Mouse (Mus musculus) heart, embryonic 12.5 days (tissue): ENCODE measurements around the gene Aifm1. TPM values are rescaled to one million over a fixed set of nuclear protein-coding genes. Genes with fewer than 3 reads are reported as not detected.

Experiments used
- ATAC-seq: fragments of 200-750 bp; cut with Nextera tagmentation; 2 replicates; pipeline ENCODE4 v1.8.0; 2017; ENCODE audit warnings: moderate TSS enrichment, moderate library complexity; ENCODE audit not compliant: insufficient number of reproducible peaks, low FRiP score
- H3K27ac ChIP-seq: fragments of 300-500 bp; sonication (generic); 2 replicates; pipeline ENCODE4 v1.5.1; 2016; ENCODE audit warnings: mild to moderate bottlenecking, moderate library complexity; ENCODE audit not compliant: poor library complexity, severe bottlenecking
- H3K27me3 ChIP-seq: fragments of 300-500 bp; sonication (generic); replicated peaks from 2 replicates; pipeline ENCODE4 v1.6.1; 2016; ENCODE audit warnings: mild to moderate bottlenecking, moderate library complexity
- H3K36me3 ChIP-seq: fragments of 300-500 bp; sonication (generic); 2 replicates; pipeline ENCODE4 v1.6.1; 2016; ENCODE audit warnings: mild to moderate bottlenecking, moderate library complexity
- H3K4me1 ChIP-seq: fragments of 300-500 bp; sonication (generic); replicated peaks from 2 replicates; pipeline ENCODE4 v1.6.1; 2016; ENCODE audit warnings: mild to moderate bottlenecking
- H3K4me2 ChIP-seq: fragments of 300-500 bp; sonication (generic); 2 replicates; pipeline ENCODE4 v1.6.1; 2016; ENCODE audit warnings: mild to moderate bottlenecking, moderate library complexity
- H3K4me3 ChIP-seq: fragments of 300-500 bp; sonication (generic); 2 replicates; pipeline ENCODE4 v1.5.1; 2016; ENCODE audit warnings: mild to moderate bottlenecking
- H3K9ac ChIP-seq: fragments of 300-500 bp; sonication (generic); 2 replicates; pipeline ENCODE4 v1.6.1; 2016; ENCODE audit warnings: mild to moderate bottlenecking, moderate library complexity
- H3K9me3 ChIP-seq: fragments of 300-500 bp; sonication (generic); replicated peaks from 2 replicates; pipeline ENCODE4 v1.6.1; 2016; ENCODE audit warnings: mild to moderate bottlenecking, moderate library complexity
- WGBS: fragments of 180-500 bp; shearing (Covaris S2); methylation state at CpG from one replicate; pipeline ENCODE4 v1.1.7; 2016; 5-methylcytosine and 5-hydroxymethylcytosine counted together
- polyA plus RNA-seq: library from polyadenylated mRNA; unstranded; fragments of >200 nt; fragmentation: Nextera tagmentation; extraction: Ambion mirVana; gene quantifications from 2 replicates; pipeline ENCODE4 v1.2.1, GENCODE M21; 2016

The Aifm1 gene
- polyA plus RNA-seq, 1 experiment from 2014 or later = 111 TPM

DNA sequence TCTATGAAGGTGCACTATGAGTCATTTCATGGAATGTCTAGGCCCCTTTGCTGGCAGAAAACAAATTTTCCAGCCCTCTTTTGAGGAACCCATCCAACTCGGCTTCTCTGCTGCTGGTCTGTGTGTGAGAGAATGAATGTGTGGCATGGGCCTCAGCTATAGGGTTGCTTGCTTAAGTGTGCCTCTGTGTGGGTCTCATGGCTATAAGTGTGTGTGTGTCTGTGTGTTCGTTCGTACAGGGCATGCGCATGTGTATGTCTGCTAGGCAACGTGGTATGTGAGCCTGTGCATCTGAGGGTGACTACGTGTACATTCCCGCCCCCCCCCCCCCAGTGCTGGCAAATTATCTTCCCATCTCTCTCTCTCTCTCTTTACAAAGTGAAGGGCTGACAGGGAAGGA lies 52.9 kb downstream of the Aifm1 start:
- H3K4me1 ChIP-seq = peaks cover 26% of the 10 kb centered on the region
- no peaks in the 10 kb centered on the region for H3K9me3 ChIP-seq
- H3K9ac ChIP-seq = no peak overlapping the region
- H3K4me2 ChIP-seq = no peak overlapping the region
- H3K36me3 ChIP-seq = no peaks in the 10 kb centered on the region
- 62% methylated on average over 7 of the region's 7 CpGs for WGBS
- H3K27ac ChIP-seq = no peak overlapping the region
- ATAC-seq = no peak
- H3K27me3 ChIP-seq = no peaks in the 10 kb centered on the region; the same call in 1 of the 2 replicates
- H3K4me3 ChIP-seq = no peak overlapping the region

DNA sequence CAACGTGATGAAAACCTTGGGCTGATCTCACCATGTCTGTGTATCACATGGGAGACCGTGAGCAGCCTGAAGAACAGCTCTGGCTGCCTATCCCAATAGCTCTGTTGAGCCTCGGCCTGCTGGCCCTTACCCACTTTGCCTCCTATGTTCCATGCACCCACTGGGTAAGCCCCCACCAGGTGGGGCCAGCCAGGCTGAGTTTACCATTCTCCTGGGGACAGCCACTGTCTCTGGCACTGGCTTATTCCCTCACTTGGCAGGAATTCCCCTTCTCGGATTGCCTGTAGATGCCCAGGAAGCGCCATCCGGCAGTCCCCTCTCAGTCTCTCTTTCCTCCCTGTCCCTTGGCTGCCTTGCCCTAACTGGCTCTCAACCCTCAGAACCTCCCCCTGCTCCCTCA lies 56.4 kb downstream of the Aifm1 start:
- 0 out of 2 replicates have a peak overlapping the region, but pooled peaks have one; percentile 16 for H3K27ac ChIP-seq
- H3K27me3 ChIP-seq = peaks cover 14% of the 10 kb centered on the region
- H3K4me3 ChIP-seq = no peak overlapping the region
- H3K4me2 ChIP-seq = no peak overlapping the region
- WGBS = 47% methylated on average over 6 of the region's 6 CpGs
- H3K36me3 ChIP-seq = no peaks in the 10 kb centered on the region
- H3K9me3 ChIP-seq = no peaks in the 10 kb centered on the region
- H3K9ac ChIP-seq = no peak overlapping the region
- ATAC-seq = no peak
- H3K4me1 ChIP-seq = peaks cover 29% of the 10 kb centered on the region

DNA sequence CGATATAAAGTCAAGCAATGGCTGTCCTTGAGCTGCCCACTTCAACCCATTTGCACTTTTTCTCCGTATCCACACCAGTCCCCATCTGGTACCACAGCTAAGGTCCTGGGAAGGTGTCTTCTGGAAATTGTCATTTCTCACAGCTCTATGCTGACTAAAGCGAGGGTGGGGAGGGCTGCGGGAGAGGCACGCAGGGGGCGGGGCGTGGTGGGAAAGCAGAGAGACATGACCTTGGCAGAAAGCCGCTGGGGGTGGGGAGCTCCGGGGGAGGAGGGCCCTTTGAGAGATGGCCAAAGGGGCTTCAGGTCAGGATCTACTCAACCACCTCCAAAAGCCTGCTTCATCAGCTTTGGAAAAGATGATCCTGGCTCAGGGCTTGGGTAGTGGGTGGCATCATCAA lies 58.3 kb downstream of the Aifm1 start:
- Histone ChIP-seq H3K36me3 (no peaks in the 10 kb centered on the region), H3K9ac (peak overlapping the region; percentile 95; the same call in 1 of the 2 replicates), H3K27me3 (peaks cover 14% of the 10 kb centered on the region), H3K9me3 (no peaks in the 10 kb centered on the region), H3K27ac (peak overlapping the region; percentile 88), H3K4me3 (peak overlapping the region; percentile 74), H3K4me2 (peak overlapping the region; percentile 78), H3K4me1 (peaks cover 36% of the 10 kb centered on the region)
- 26% methylated on average over 9 of the region's 9 CpGs for WGBS
- ATAC-seq = peak; percentile 14; the same call in 1 of the 2 replicates

GRCm38 (mm10) chrX:48454495-48454878 lies 58.9 kb downstream of the Aifm1 start:
- H3K36me3 ChIP-seq = no peaks in the 10 kb centered on the region
- H3K27me3 ChIP-seq = peaks cover 14% of the 10 kb centered on the region
- peak; percentile 54; the same call in 1 of the 2 replicates for ATAC-seq
- H3K4me3 ChIP-seq = peak overlapping the region; percentile 74
- peak overlapping the region; percentile 88 for H3K27ac ChIP-seq
- H3K9me3 ChIP-seq = no peaks in the 10 kb centered on the region
- 21% methylated on average over 20 of the region's 21 CpGs for WGBS
- H3K9ac ChIP-seq = peak overlapping the region; percentile 95
- H3K4me1 ChIP-seq = peaks cover 40% of the 10 kb centered on the region
- H3K4me2 ChIP-seq = peak overlapping the region; percentile 78

DNA sequence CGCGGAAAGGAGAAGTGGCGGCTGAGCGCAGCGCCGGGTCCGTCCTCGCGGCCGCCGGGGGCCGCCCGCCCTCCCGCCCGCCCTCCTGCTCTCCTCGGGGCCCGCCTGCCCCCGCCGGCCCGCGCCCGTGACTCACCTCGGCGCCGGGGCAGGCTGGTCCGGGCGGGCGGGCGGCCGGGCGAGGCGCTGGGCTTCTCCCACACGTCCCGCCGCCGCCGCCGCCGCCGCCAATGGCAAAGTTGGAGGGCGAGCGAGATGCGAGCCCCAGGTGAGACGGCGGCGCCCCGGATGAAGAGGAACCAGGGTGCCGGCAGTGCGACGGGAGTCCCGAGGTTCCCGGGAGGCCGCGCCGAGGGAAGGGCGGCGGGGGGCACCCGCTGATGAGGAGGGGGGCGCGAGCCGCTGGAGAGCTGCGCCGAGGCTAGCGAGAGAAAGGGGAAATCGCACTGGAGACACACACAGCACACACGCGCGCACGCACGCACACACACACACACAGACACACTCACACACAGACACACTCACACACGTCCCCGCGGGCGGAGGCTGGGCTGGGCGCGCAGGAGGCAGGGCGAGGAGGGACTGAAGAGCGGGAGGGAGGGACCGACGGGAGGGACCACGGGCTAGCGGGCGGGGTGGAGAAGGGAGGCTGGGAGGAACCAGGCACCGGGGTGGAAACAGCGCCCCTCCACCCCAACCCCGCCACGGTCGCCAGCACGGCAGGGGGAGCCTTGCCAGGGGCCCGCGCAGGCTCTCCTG lies 59.4 kb downstream of the Aifm1 start:
- 9% methylated on average over 52 of the region's 91 CpGs for WGBS
- peaks cover 44% of the 10 kb centered on the region for H3K4me1 ChIP-seq

DNA sequence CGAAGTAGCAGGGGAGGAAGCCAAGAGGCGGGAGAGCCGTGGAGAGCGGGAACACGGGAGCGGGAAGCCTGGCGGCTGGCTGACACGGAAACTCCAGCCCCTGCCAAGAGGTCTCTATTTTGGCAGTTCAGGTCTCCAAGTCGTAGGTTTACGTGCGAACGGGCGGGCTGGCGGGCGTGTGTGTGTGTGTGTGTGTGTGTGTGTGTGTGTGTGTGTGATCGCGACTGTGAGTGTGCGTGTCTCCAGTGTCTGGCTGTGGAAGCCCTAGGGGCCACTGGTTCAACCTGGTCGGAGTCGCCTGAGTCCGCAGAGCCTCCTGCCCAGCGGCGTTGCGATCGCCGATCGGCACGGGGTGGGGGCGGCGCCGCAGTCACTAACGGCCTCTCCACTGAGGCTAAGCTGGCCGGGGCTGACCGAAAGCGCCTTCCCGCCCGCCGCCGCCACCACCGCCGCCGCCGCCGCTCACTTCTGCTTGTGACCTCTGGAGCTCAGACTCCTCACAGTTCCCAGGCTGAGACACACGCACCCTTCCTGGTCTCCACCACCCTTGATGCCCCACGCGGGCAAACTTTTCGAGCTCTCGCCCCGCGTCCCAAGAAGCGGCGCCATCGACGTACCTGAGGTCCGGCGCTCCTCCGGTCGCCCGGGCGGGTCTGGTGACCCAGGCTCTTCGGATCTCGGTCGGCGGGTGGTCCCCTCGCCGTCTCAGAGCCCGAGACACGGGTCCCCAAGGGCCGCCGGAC lies 60.3 kb downstream of the Aifm1 start:
- Histone ChIP-seq H3K4me2 (peak overlapping the region; percentile 78), H3K4me1 (peaks cover 44% of the 10 kb centered on the region), H3K36me3 (no peaks in the 10 kb centered on the region), H3K4me3 (peak overlapping the region; percentile 74), H3K27me3 (peaks cover 14% of the 10 kb centered on the region), H3K27ac (peak overlapping the region; percentile 88), H3K9ac (peak overlapping the region; percentile 95), H3K9me3 (no peaks in the 10 kb centered on the region)
- whole genome bisulfite sequencing = 20% methylated on average over 63 of the region's 71 CpGs
- no peak for ATAC-seq

More for the DNA sequence above, 59.4 kb downstream of the Aifm1 start:
- no peaks in the 10 kb centered on the region for H3K36me3 ChIP-seq
- peak; percentile 85 for ATAC-seq
- peak overlapping the region; percentile 95 for H3K9ac ChIP-seq
- H3K27ac ChIP-seq = peak overlapping the region; percentile 88
- peaks cover 14% of the 10 kb centered on the region for H3K27me3 ChIP-seq
- H3K9me3 ChIP-seq = no peaks in the 10 kb centered on the region
- peak overlapping the region; percentile 74 for H3K4me3 ChIP-seq
- peak overlapping the region; percentile 78 for H3K4me2 ChIP-seq

DNA sequence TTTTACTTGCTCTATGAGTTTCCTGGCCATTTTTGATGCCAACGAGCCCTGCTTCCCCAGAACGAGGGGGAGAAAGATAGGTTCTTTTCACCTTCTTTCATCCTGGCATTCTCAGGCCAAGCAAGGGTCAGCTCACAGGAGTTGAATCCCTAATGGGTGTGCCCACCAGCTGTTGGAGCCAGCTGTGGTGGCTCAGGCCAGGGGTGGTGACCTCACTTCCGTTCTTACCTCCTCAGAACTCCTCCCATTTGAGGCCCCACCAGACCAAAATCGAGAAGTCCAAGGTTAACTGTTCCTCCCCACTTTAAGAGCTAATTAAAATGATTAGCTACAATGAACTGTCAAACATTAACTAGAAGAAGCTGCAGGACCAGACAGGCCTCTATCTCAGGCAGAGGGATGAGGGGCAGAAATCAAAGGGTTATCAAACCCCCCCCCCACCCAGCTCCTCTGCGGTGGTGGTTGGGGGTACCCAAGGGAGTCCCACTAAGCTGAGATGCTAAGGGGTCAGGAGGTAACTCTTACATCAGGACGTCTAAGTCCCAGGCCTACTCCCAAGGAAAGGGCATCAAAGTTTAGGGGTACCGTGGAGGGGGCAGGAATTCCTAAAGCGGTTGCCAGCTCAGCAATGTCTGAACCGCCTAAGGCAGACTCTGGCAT lies 61.0 kb downstream of the Aifm1 start:
- Histone ChIP-seq H3K9me3 (no peaks in the 10 kb centered on the region), H3K27me3 (peaks cover 14% of the 10 kb centered on the region), H3K36me3 (no peaks in the 10 kb centered on the region), H3K4me2 (peak overlapping the region; percentile 78), H3K4me3 (peak overlapping the region; percentile 74), H3K27ac (peak overlapping the region; percentile 88; the same call in 1 of the 2 replicates), H3K4me1 (peaks cover 51% of the 10 kb centered on the region), H3K9ac (peak overlapping the region; percentile 95)
- 21% methylated on average over 9 of the region's 9 CpGs for WGBS
- ATAC-seq = no peak

- Histone ChIP-seq H3K27me3 (peaks cover 13% of the 10 kb centered on the region), H3K9ac (no peak overlapping the region), H3K36me3 (no peaks in the 10 kb centered on the region), H3K4me2 (peak overlapping the region; percentile 34), H3K4me3 (no peak overlapping the region), H3K4me1 (peaks cover 37% of the 10 kb centered on the region), H3K9me3 (no peaks in the 10 kb centered on the region), H3K27ac (peak overlapping the region; percentile 17; the same call in 1 of the 2 replicates)
- ATAC-seq = no peak
- WGBS = 31% methylated on average over 10 of the region's 10 CpGs
Measured at GRCm38 (mm10) chrX:48449646-48450045, 63.7 kb downstream of the Aifm1 start.

DNA sequence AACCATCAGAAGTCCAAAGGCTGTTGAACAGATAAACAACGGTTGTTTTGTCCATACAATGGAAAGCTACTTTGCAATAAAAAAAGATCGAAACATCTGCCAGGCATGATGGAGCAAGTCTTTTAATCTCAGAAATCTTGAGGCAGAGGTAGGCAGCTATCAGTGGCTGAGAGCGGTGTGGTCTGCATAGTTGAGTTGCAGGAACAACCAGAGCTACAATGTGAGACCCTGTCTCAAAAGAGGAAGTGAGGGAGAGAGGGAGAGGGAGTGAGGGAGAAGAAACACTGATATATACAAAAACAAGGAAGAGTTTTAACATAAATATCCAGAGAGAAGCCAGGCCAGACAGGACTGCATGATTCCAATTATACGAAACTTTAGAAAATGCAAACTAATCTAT lies 68.7 kb downstream of the Aifm1 start:
- Histone ChIP-seq H3K4me1 (peaks cover 22% of the 10 kb centered on the region), H3K4me3 (no peak overlapping the region), H3K9me3 (no peaks in the 10 kb centered on the region), H3K4me2 (no peak overlapping the region), H3K27me3 (no peaks in the 10 kb centered on the region), H3K9ac (no peak overlapping the region), H3K27ac (no peak overlapping the region), H3K36me3 (no peaks in the 10 kb centered on the region)
- WGBS = 69% methylated on average over 4 of the region's 4 CpGs
- ATAC-seq = no peak

- H3K27ac ChIP-seq = no peak overlapping the region
- peaks cover 18% of the 10 kb centered on the region for H3K4me1 ChIP-seq
- no peaks in the 10 kb centered on the region for H3K36me3 ChIP-seq
- H3K9me3 ChIP-seq = no peaks in the 10 kb centered on the region
- H3K4me2 ChIP-seq = no peak overlapping the region
- no peaks in the 10 kb centered on the region for H3K27me3 ChIP-seq
- ATAC-seq = no peak
- no peak overlapping the region for H3K4me3 ChIP-seq
- no peak overlapping the region for H3K9ac ChIP-seq
- 67% methylated on average over 7 of the region's 7 CpGs for WGBS
Measured at GRCm38 (mm10) chrX:48441954-48442353, 71.4 kb downstream of the Aifm1 start.

- 81% methylated on average over 6 of the region's 6 CpGs for WGBS
Measured at GRCm38 (mm10) chrX:48441548-48441947, 71.8 kb downstream of the Aifm1 start.

More at GRCm38 (mm10) chrX:48441548-48441947, 71.8 kb downstream of the Aifm1 start:
- no peak overlapping the region for H3K27ac ChIP-seq
- H3K4me3 ChIP-seq = no peak overlapping the region
- no peaks in the 10 kb centered on the region for H3K27me3 ChIP-seq
- H3K4me2 ChIP-seq = no peak overlapping the region
- H3K9me3 ChIP-seq = no peaks in the 10 kb centered on the region
- H3K9ac ChIP-seq = no peak overlapping the region
- peaks cover 18% of the 10 kb centered on the region for H3K4me1 ChIP-seq
- ATAC-seq = no peak
- H3K36me3 ChIP-seq = no peaks in the 10 kb centered on the region
